In genomic region chr1:58107066-58107465, GRCm38 (mm10) we compare ENCODE assay signal across 18 mouse cellular contexts. TPM values are rescaled to one million over a fixed set of nuclear protein-coding genes. Genes with fewer than 3 reads are reported as not detected.
"Had no signal": no experiment of that assay in that cellular context is flagged by ENCODE, and none has a peak within 500 bp of the region (broad histone marks: within the 10 kb centered on the region; RNA-seq: fewer than 3 reads in every experiment).

No protein-coding gene starts in this region.

- H3K9ac ChIP-seq: lung, embryonic 14.5 days; midbrain, embryonic 12.5 days; neural tube, embryonic 13.5 days; neural tube, embryonic 15.5 days; stomach, embryonic 15.5 days had no signal

- H3K27ac ChIP-seq: midbrain, embryonic 10.5 days; midbrain, embryonic 12.5 days; neural tube, embryonic 13.5 days; neural tube, embryonic 15.5 days; stomach, embryonic 15.5 days had no signal

- H3K4me3 ChIP-seq: midbrain, embryonic 10.5 days; midbrain, embryonic 12.5 days; myocyte; neural tube, embryonic 13.5 days; neural tube, embryonic 15.5 days; stomach, embryonic 15.5 days had no signal

- ATAC-seq: midbrain, embryonic 16.5 days had no signal

- H3K4me2 ChIP-seq: lung, embryonic 14.5 days; midbrain, embryonic 12.5 days; neural tube, embryonic 13.5 days; neural tube, embryonic 15.5 days; stomach, embryonic 15.5 days had no signal

- H3K36me3 ChIP-seq: midbrain, embryonic 10.5 days; midbrain, embryonic 12.5 days; neural tube, embryonic 13.5 days; neural tube, embryonic 15.5 days; stomach, embryonic 15.5 days had no signal

- H3K4me1 ChIP-seq: midbrain, embryonic 10.5 days; midbrain, embryonic 12.5 days; neural tube, embryonic 13.5 days; neural tube, embryonic 15.5 days; stomach, embryonic 15.5 days had no signal

- H3K27me3 ChIP-seq: midbrain, embryonic 12.5 days; neural tube, embryonic 13.5 days; neural tube, embryonic 15.5 days; stomach, embryonic 15.5 days had no signal

- DNase-seq: lung, adult 18-20 months; lung, embryonic 14.5 days; lung, postnatal 10 days; lung, postnatal 4 days; midbrain, embryonic 14.5 days; right cerebral cortex, postnatal 14 days; thymus, adult 18-20 months; thymus, postnatal 14 days; thymus, postnatal 36 days had no signal

- H3K9me3 ChIP-seq: midbrain, embryonic 10.5 days; midbrain, embryonic 12.5 days; neural tube, embryonic 13.5 days; neural tube, embryonic 15.5 days; stomach, embryonic 15.5 days had no signal

RNA-seq across cellular contexts. Expression of gene Aox3, which starts 5.9 kb away (rescaled TPM):
- total RNA-seq: megakaryocyte-erythroid progenitor cell, adult 5-6 weeks had no signal
- polyA plus RNA-seq: myocyte; neural tube, embryonic 11.5 days had no signal
